Mouse (Mus musculus): ENCODE measurements at regions not wholly inside any gene's neighbourhood (a gene's known extent, or its start where the extent isn't known, plus 50 kb on each side); places are given as distances from the start of the nearest gene placed in this dataset.

- Histone ChIP-seq H3K4me1 (ENCODE audit: control insufficient read depth in 1 of 2, insufficient read depth in 2 of 2) (peaks cover 0 to 5% of the 10 kb centered on the region in 2 experiments; a peak in 2 of 4 replicates), H3K79me2 (replicated peaks; ENCODE audit: control insufficient read depth, extremely low read depth, insufficient read depth, poor library complexity, severe bottlenecking) (no peaks in the 10 kb centered on the region), H3K36me3 (replicated peaks in 1 of 2; ENCODE audit: control insufficient read depth in 1 of 2, insufficient read depth in 1 of 2, low read length in 1 of 2) (no peaks in the 10 kb centered on the region), H3K27me3 (replicated peaks) (no peaks in the 10 kb centered on the region), H3K4me2 (ENCODE audit: insufficient read depth, low read depth, poor library complexity, severe bottlenecking) (no peak overlapping the region), H3K9ac (ENCODE audit: insufficient read depth, low read depth) (no peak overlapping the region), H3K27ac (ENCODE audit: insufficient read depth, low read depth) (no peak overlapping the region), H3K9me3 (replicated peaks; ENCODE audit: low read length) (no peaks in the 10 kb centered on the region), H3K4me3 (replicated peaks in 1 of 3; ENCODE audit: low read depth in 2 of 3, low read length in 2 of 3, poor library complexity in 1 of 3) (no peak overlapping the region)
- in situ Hi-C loops (cut with MboI; ENCODE audit: low pct_ligation_motif_present, low pct_unique_long_range_greater_than_20kb, low sequenced_read_pairs), result no loop called here
- no peak for DNase-seq (ENCODE audit: extremely low read depth)
- dilution Hi-C loops (cut with MboI; ENCODE audit: extremely low pct_ligation_motif_present, extremely low pct_unique_long_range_greater_than_20kb, low sequenced_read_pairs), result no loop called here
- no peak for TF ChIP-seq USF2 (conservative IDR thresholded peaks at IDR 0.05; ENCODE audit: low read depth, low read length)
Observed at GRCm38 (mm10) chr2:160246356-160246755, 87.6 kb downstream of the Gm826 start.

- H3K4me2 ChIP-seq (ENCODE audit: insufficient read depth, low read depth, poor library complexity, severe bottlenecking), result no peak overlapping the region
- H3K36me3 ChIP-seq (replicated peaks in 1 of 2; ENCODE audit: control insufficient read depth in 1 of 2, insufficient read depth in 1 of 2, low read length in 1 of 2), result no peaks in the 10 kb centered on the region
- TF ChIP-seq ELF1 (IDR thresholded peaks at IDR 0.05; ENCODE audit: low read depth, low read length), result no peak
- no peak for TF ChIP-seq IRF4 (IDR thresholded peaks at IDR 0.05; ENCODE audit: low read depth, low read length)
- no peak for TF ChIP-seq BHLHE40 (IDR thresholded peaks at IDR 0.05; ENCODE audit: low read depth, low read length)
- TF ChIP-seq ETS1 (conservative IDR thresholded peaks at IDR 0.05; ENCODE audit: low read depth, low read length), result no peak
- no peak for TF ChIP-seq HCFC1 (IDR thresholded peaks at IDR 0.05; ENCODE audit: low read depth, low read length)
- TF ChIP-seq TCF12 (IDR thresholded peaks at IDR 0.05; ENCODE audit: low read depth, low read length), result no peak
- TF ChIP-seq MXI1 (IDR thresholded peaks at IDR 0.05; ENCODE audit: low read depth, low read length), result no peak
- TF ChIP-seq RAD21 (IDR thresholded peaks at IDR 0.05; ENCODE audit: low read depth, low read length), result no peak
- no peak for TF ChIP-seq USF2 (conservative IDR thresholded peaks at IDR 0.05; ENCODE audit: low read depth, low read length)
- TF ChIP-seq CHD2 (IDR thresholded peaks at IDR 0.05; ENCODE audit: low read length), result no peak
- no peak for TF ChIP-seq RCOR1 (conservative IDR thresholded peaks at IDR 0.05; ENCODE audit: low read depth, low read length)
- TF ChIP-seq UBTF (IDR thresholded peaks at IDR 0.05; ENCODE audit: low read depth, low read length), result no peak
- no peak for TF ChIP-seq MAX (IDR thresholded peaks at IDR 0.05; ENCODE audit: low read length)
- TF ChIP-seq JUND (conservative IDR thresholded peaks at IDR 0.05; ENCODE audit: low read depth, low read length), result no peak
- TF ChIP-seq MAFK (IDR thresholded peaks at IDR 0.05; ENCODE audit: insufficient replicate concordance, low read length), result no peak
- no peak for TF ChIP-seq SMC3 (IDR thresholded peaks at IDR 0.05; ENCODE audit: low read depth, low read length)
- TF ChIP-seq CTCF (conservative IDR thresholded peaks at IDR 0.05 in 1 of 2, IDR thresholded peaks at IDR 0.05 in 1 of 2; ENCODE audit: low read depth in 2 of 2, low read length in 2 of 2), result no peak
- H3K4me3 ChIP-seq (replicated peaks in 1 of 3; ENCODE audit: low read depth in 2 of 3, low read length in 2 of 3, poor library complexity in 1 of 3), result no peak overlapping the region
- DNase-seq (ENCODE audit: extremely low read depth), result no peak
- no peaks in the 10 kb centered on the region for H3K79me2 ChIP-seq (replicated peaks; ENCODE audit: control insufficient read depth, extremely low read depth, insufficient read depth, poor library complexity, severe bottlenecking)
- in situ Hi-C loops (cut with MboI; ENCODE audit: low pct_ligation_motif_present, low pct_unique_long_range_greater_than_20kb, low sequenced_read_pairs), result no loop called here
- H3K9me3 ChIP-seq (replicated peaks; ENCODE audit: low read length), result no peaks in the 10 kb centered on the region
- peaks cover 0 to 17% of the 10 kb centered on the region in 2 experiments; a peak in 2 of 4 replicates for H3K4me1 ChIP-seq (ENCODE audit: control insufficient read depth in 1 of 2, insufficient read depth in 2 of 2)
- no peaks in the 10 kb centered on the region for H3K27me3 ChIP-seq (replicated peaks)
- dilution Hi-C loops (cut with MboI; ENCODE audit: extremely low pct_ligation_motif_present, extremely low pct_unique_long_range_greater_than_20kb, low sequenced_read_pairs), result no loop called here
- no peak overlapping the region for H3K9ac ChIP-seq (ENCODE audit: insufficient read depth, low read depth)
- no peak overlapping the region for H3K27ac ChIP-seq (ENCODE audit: insufficient read depth, low read depth)
Observed at GRCm38 (mm10) chr2:160244866-160245265, 89.1 kb downstream of the Gm826 start.
